Mouse (Mus musculus) right cerebral cortex, adult 18-20 months (tissue): Measurements from ENCODE around the gene Olfr1085.
"Not testable (repeated sequence)": the region's sequence is repeated elsewhere in the genome, so short reads cannot be mapped to it uniquely, and the experiment has no call there.

ENCODE experiments used
- DNase-seq: peaks from one replicate; pipeline ENCODE4 v3.0.0; 2022; ENCODE audit warnings: mixed read lengths

The Olfr1085 gene

DNA sequence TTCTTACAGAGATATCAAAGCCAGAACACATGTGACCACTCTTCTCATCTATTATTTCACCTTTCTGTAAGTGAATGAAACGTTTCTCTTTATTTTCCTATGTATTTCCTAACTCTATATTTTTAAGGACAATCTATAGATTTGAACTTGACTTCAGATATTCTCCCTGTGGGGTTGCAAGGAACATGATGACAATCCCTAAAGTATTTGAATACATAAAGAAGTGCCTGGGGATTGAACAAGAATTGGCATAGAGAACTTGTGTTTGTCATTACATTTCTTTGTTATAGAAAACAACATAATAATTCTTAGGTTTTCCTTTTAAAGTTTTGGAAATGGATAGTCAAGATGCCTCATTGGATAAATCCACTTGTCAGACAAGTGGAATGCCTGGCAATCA is at the start of gene Olfr1085:
TSS of gene Olfr1085 (minus strand) at position 101 of the 400 bp plus-strand sequence.
- DNase-seq = no peak

DNA sequence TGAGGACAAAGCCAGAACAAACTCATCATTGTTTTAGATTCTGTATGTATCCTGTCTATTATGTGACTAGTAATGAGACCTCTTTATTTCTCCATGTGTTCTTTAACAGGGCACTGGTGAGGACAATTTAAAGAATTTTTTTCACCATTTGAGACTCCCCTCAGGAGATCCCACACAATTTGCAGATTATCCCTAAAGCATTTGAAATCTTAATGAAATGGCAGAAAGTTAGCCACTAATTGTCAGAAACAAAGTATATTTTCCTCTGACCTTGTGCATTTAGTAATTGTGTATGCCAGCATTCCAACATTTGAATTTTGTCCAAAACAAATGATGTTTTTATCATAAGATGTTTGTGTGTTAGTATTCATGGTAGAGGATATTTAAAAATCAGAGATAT is 36.5 kb upstream of the Olfr1085 start, which contains the start of gene Olfr1087:
TSS of gene Olfr1087 (minus strand) at position 101 of the 400 bp plus-strand sequence.
- no peak for DNase-seq

DNA sequence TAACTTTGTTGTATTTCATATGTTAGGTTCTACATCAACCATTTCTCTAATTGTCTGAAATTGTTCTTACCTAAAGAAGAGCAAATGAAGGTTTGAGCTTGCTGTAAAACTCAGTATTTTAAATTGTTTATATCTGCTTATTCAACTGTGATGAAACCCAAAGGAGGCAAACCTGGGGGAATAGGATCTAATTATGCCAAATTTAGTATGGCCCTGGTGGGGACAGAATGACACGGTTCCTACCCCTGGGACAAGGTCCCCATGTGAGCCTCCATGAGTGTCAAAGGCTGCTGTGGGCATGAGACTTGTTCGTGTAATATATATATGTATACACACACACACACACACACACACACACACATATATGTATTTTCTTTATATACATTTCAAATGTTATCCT is 18.2 kb upstream of the Olfr1085 start, which contains the start of gene Olfr1086:
TSS of gene Olfr1086 (minus strand) at position 101 of the 400 bp plus-strand sequence.
- no peak for DNase-seq

DNA sequence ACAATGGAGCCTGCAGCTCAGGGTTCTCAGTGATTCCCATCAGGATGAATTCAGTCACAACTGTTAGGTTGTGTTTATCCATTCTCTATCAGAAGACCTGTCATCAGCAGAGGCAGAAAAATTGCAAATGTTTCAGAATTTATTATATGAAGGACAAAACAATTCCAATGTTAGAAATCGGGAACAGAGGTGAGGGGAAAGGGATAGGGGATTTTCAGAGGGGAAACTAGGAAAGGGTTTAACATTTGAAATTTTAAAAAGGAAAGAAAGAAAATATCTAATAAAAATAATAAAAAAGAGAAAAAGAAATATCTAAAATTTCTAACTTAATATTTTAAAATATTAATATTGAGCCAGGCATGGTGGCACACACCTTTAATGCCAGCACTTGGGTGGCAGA is 22.2 kb downstream of the Olfr1085 start, which contains the start of gene Olfr1084:
TSS of gene Olfr1084 (minus strand) at position 101 of the 400 bp plus-strand sequence.
- DNase-seq = not testable (repeated sequence)
